Mouse (Mus musculus): Measurements from ENCODE around the gene Nrros.

Nrros gene

DNA sequence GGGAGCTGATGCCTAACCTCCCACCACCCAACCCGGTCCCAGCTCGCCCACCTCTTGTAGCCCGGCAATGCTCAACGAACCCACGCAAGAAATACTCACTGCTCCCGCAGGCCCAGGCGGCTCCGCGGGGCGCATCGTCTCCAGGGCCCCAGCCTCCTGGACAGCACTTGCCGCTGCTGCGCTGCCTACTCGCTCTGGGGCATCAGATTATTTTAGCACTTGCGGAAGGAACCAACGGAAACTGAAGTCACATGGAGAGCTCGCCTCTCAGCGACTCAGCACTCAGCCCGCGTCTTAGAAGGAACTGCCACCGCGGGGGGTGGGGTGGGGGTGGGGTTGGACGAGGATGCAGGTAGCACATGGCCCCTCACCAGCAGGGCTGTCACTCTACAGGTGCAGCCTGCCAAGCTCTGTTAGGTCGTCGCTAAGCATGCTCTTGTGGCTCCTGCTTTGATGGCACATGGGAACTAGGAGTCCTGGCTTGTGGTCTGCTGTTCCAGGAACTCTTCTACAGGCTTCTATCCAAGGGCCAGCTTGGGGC, at the start of gene Nrros:
Gene Nrros (minus strand): TSS at position 314 of the 541 bp plus-strand sequence.
- DNase-seq (ENCODE audit: inconsistent ontology term), result no peak

DNA sequence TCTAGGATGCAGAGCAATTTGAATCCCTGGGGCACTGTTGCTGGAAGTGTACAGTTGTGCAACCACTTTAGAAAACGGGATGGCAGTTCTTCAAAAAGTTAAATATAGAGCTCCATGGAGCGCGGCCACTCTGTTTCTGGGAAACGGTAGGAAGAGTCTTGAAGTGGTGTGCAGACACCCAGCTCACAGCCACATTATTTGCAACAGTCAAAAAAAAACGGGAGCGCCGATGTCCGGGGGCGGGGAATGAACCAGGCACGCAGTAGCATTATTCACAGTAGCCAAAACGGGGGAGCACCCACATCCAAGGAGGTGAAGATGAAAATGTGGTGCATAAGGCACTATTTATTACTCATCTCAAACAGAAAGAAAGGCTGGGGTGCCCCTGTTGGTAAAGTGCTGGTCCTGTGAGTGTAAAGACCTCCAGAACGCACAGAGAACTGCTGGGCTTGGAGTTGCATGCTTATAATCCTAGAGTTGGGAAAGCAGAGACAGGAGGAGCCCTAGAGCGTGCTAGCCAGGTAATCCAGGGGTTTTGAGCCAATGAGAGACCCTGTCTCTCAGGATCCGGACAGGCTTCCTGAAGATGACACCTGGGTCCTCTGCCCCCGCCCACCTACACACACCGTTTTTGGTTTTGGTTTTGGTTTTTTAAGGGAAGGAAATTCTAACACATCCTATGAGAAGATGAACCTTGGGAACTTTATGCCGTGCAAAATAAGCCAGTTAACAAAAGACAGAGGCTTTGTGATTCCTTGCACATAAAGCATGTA, 49.6 kb upstream of the Nrros start:
- no peak for DNase-seq (ENCODE audit: inconsistent ontology term)

DNA sequence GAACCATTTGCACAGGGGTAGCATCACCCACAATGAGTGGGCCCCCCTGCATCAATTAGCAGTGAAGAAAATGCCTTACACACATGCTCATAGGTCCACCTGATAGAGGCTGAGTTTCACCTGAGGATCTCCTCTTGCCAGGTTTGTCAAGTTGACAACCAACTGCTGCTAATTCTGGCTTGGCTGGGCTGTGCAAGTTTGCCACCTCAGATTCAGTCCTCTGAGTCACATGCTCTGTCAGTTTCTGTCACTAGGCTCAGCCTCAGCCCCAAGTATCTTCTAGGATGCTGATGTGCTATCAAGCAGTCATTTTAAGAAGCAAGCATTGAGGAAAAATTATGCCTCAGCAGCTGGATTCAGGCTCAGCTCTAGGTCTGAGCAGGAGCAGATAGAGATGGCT, 48.8 kb upstream of the Nrros start:
- no peak for DNase-seq (ENCODE audit: inconsistent ontology term)

GRCm38 (mm10) chr16:32204902-32205301, 39.5 kb upstream of the Nrros start:
- DNase-seq (ENCODE audit: inconsistent ontology term), result no peak

DNA sequence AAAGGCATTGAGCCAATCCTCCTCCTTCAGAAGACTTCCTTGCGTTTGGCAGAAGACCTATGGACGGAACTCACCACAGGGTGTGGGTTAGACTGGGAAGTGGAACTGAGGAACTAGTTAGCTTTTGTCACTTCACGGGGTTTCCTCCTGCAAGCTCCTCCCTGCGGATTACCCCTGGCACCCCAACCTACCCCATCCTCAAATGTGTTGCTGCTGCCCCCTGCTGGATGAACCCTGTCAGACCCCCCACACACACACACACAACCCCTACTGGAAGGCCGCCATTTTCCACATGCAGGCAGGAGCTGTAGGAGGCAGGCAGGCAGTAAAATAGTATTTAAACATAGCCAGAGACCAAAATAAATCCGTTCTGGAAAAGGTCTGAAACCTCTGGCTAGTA, 37.3 kb upstream of the Nrros start:
- DNase-seq (ENCODE audit: inconsistent ontology term), result no peak

- DNase-seq (ENCODE audit: inconsistent ontology term), result no peak
These were observed 35.6 kb upstream of the Nrros start for GRCm38 (mm10) chr16:32201004-32201325.

DNA sequence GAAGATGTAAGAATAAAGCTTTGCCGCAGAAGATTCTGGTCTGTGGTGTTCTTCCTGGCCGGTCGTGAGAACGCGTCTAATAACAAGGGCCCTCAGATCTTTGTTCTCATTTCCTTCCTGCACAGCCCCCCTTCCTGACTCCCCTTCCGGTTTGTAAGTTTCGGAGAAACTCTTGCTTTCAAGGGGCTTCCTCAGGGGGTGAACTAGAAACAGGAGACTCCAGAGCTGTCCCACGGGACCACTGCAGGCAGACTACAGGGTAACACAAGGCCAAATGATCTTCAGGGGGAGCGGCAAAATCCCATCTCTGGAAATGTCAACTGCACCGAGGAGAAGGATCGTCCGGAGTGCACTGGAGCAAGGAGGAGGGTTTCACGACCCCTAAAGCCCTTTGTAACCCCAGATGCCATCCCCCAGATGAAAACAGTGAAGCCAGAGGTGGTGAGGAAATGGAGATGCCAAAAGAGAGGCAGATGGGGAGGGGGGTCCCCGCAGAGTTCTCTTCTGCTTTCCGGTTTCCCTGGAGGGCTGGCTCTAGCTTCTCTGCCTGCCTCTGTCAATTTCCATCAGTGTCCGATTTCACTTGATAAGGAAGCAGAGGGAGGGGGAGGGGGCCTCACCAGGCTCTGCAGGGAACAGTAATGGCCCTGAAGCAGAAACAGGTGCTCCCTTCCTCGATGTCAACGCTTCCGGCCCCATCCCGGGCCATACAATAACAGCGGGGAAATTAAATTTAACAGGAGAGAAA, 35.0 kb upstream of the Nrros start:
- DNase-seq (ENCODE audit: inconsistent ontology term), result peak; percentile 24

- DNase-seq (ENCODE audit: inconsistent ontology term), result no peak
These were observed 24.6 kb upstream of the Nrros start for GRCm38 (mm10) chr16:32190011-32190441.

- DNase-seq (ENCODE audit: inconsistent ontology term), result no peak
These were observed 23.7 kb upstream of the Nrros start for GRCm38 (mm10) chr16:32189109-32189508.

GRCm38 (mm10) chr16:32186056-32186455, 20.7 kb upstream of the Nrros start:
- no peak for DNase-seq (ENCODE audit: inconsistent ontology term)

GRCm38 (mm10) chr16:32179333-32179901, 14.0 kb upstream of the Nrros start, which contains the start of gene Bex6:
Gene Bex6 (plus strand): TSS chr16:32179823.
- no peak for DNase-seq (ENCODE audit: inconsistent ontology term)

- no peak for DNase-seq (ENCODE audit: inconsistent ontology term)
These were observed 11.7 kb upstream of the Nrros start for GRCm38 (mm10) chr16:32176896-32177686.

GRCm38 (mm10) chr16:32175029-32175428, 9.6 kb upstream of the Nrros start:
- no peak for DNase-seq (ENCODE audit: inconsistent ontology term)

DNA sequence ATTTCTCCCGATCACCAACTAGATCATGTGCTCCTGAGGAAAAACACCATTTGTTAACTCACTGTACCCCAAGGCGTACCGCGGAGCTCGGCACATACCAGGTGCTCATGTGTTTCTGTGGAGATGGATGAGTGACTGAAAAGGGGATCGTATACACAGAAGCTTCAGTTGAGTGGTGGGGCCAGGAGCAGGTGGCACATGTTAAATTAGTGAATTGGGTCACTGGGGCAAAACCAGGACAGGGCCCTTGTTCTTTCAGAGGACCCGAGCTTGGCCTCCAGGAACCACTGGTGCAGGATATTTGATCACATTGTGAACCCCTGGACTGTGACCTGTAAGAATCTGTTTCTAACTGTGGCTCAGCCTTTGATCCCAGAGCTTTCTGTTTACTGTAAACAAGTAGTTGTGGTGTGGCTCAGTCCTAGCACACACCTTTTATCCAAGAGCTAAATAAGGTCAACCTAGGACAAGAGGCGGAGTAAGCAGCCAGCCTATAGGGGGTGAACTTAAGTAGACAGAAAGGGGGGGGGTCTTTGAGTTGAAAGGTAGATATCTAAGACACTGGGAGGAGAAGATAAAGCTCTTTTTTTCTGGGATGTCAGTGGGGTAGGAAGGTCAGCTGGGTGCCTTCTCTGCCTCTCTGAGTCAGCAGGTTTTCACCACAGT, 9.1 kb upstream of the Nrros start:
- no peak for DNase-seq (ENCODE audit: inconsistent ontology term)

- no peak for DNase-seq (ENCODE audit: inconsistent ontology term)
These were observed 8.0 kb upstream of the Nrros start for GRCm38 (mm10) chr16:32173401-32173800.

DNA sequence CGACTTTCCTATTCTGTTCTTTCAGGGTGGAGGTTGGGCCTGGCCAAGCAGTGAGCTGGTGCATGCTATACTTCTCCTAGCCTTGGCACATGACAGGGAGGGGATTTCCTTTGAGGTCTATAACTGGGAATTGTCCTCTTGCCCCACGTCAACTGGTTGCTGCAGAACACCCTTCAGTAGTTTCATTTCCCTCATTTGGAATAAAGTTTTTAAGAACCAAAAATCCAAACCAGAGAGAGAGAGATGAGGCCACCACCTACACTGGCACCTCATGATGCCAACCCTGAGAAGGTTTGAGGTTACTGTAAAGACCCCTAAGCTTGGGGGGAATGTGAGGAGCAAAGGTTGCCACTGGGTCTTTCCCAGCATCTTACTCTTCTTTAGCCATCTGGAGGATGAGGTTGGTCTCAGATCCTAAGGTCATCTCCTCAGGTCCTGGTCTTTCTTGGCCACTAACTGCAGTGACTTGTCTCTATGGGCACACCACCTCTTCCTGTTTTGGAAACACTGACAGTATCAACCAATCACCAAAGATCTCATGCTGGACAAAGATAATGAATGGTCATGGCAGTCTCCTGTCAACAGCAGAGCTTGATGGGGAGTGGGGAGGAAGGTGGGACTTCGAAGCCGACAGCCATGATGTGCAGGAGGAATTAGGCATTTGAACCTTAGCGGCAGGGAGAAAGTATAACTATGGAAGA, 5.8 kb upstream of the Nrros start:
- no peak for DNase-seq (ENCODE audit: inconsistent ontology term)

- no peak for DNase-seq (ENCODE audit: inconsistent ontology term)
These were observed 2.6 kb upstream of the Nrros start for GRCm38 (mm10) chr16:32167819-32168545.

- no peak for DNase-seq (ENCODE audit: inconsistent ontology term)
These were observed 882 bp downstream of the Nrros start for GRCm38 (mm10) chr16:32164396-32165027.

DNA sequence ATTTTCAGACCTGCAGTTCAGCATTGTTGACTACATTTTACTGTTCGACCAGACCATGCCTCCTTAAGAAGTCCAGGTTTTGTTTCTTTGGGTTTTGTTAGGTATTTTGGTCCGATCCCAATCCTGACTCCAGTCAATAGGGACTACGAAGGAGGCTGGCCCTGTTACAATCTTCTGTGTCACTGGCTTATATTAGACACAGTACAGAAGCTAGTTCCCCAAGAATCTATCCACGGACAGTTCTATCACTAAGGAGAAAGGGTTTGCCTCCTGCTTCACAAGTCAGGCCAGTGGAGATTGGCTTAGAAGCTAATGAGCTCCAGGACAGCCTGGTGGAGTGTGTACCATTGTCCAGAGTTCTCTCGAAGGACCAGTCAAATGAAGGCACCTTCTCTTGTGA, 1.5 kb downstream of the Nrros start:
- DNase-seq (ENCODE audit: inconsistent ontology term), result no peak
